7 mouse cellular contexts compared by ENCODE assay signal in genomic region chr16:17561751-17562208, GRCm38 (mm10). TPM values are rescaled to one million over a fixed set of nuclear protein-coding genes. Genes with fewer than 3 reads are reported as not detected.
DNase-seq lines count a peak whose midpoint lies in the region; ATAC-seq lines count a peak whose summit lies in the region.

P2rx6 (plus strand) TSS chr16:17561885.

- peak within 1 kb of the TSS; percentile 53 for H3K4me2 ChIP-seq in kidney, embryonic 14.5 days (replicated peaks; ENCODE audit: low read depth, low read length)

- ATAC-seq in kidney, embryonic 14.5 days (ENCODE audit: low FRiP score, low TSS enrichment) = peak; percentile 73

- peak within 1 kb of the TSS; percentile 38; the same call in 1 of the 2 replicates for H3K9ac ChIP-seq in kidney, embryonic 14.5 days (ENCODE audit: low read depth, low read length)

- no peaks in the 10 kb centered on the region for H3K36me3 ChIP-seq in kidney, embryonic 14.5 days (ENCODE audit: control insufficient read depth, insufficient read depth, low read length)

- peak; percentile 54 for DNase-seq in R1 (ENCODE audit: low read depth, low spot score)
- DNase-seq in embryo, embryonic 9.5 days (ENCODE audit: extremely low spot score) = peak; percentile 70
- peak; percentile 50 for DNase-seq in heart, adult 8-10 months (ENCODE audit: low spot score)
- peak; percentile 40 for DNase-seq in lung, postnatal 14 days
- DNase-seq in retina, embryonic 14.5 days (ENCODE audit: low spot score) = peak; percentile 65
- no peak for DNase-seq in right cerebral cortex, postnatal 25 days

- no peaks in the 10 kb centered on the region for H3K9me3 ChIP-seq in kidney, embryonic 14.5 days (ENCODE audit: control insufficient read depth, low read length)

- WGBS in kidney, embryonic 14.5 days = 1% methylated on average over 10 of the region's 10 CpGs

- peaks cover 19% of the 10 kb centered on the region for H3K4me1 ChIP-seq in kidney, embryonic 14.5 days (ENCODE audit: control insufficient read depth, insufficient read depth, low read length)

- peak within 1 kb of the TSS; percentile 30 for H3K4me3 ChIP-seq in kidney, embryonic 14.5 days (ENCODE audit: low read length)

- H3K27ac ChIP-seq in kidney, embryonic 14.5 days (ENCODE audit: low read depth, low read length) = peak within 1 kb of the TSS; percentile 56

- no peaks in the 10 kb centered on the region; the same call in 1 of the 2 replicates for H3K27me3 ChIP-seq in kidney, embryonic 14.5 days (ENCODE audit: control insufficient read depth, insufficient read depth, low read length)

RNA-seq across cellular contexts. Expression of gene P2rx6, which starts in this region (rescaled TPM):
- 1 to 10 TPM; 1.1 to 2.9 (median 2.0) TPM for total RNA-seq in heart, adult 8-10 months (2022)
- 0.27 and 0.37 TPM in 2 replicates for polyA plus RNA-seq in kidney, embryonic 14.5 days (2014; fragmentation: Nextera tagmentation; extraction: Ambion mirVana)

Comparison
In these comparisons a context has a peak if more than half of its experiments do, and no peak if none do; other contexts are left out.
1. Peak in ATAC-seq, H3K4me3 ChIP-seq, H3K27ac ChIP-seq, H3K9ac ChIP-seq and H3K4me2 ChIP-seq in kidney, embryonic 14.5 days; RNA of the gene not detected or under 1 TPM.